Mouse (Mus musculus): ENCODE data around the gene Pon1. TPM values are rescaled to one million over a fixed set of nuclear protein-coding genes. Genes with fewer than 3 reads are reported as not detected.

Pon1 gene
- polyA plus RNA-seq, 1 experiment from 2014 or later = 0.14 TPM

- no peak overlapping the region for H3K27ac ChIP-seq (ENCODE audit: low read length)
- H3K4me2 ChIP-seq (ENCODE audit: low read length) = no peak overlapping the region
- H3K4me3 ChIP-seq (ENCODE audit: low read depth, low read length) = no peak overlapping the region
- no peak overlapping the region for H3K9ac ChIP-seq (ENCODE audit: low read depth, low read length)
- no peaks in the 10 kb centered on the region for H3K27me3 ChIP-seq (ENCODE audit: control insufficient read depth, insufficient read depth, low read depth, low read length)
- peak; percentile 70 for ATAC-seq
- no peaks in the 10 kb centered on the region for H3K36me3 ChIP-seq (ENCODE audit: control insufficient read depth, insufficient read depth, low read length)
- H3K4me1 ChIP-seq (ENCODE audit: control insufficient read depth, insufficient read depth, low read length) = no peaks in the 10 kb centered on the region; the same call in 1 of the 2 replicates
- H3K9me3 ChIP-seq (replicated peaks; ENCODE audit: control insufficient read depth, low read length, poor library complexity, severe bottlenecking) = no peaks in the 10 kb centered on the region
- WGBS = 64% methylated on average over 14 of the region's 14 CpGs
Measured at GRCm38 (mm10) chr6:5129364-5130093, 64.2 kb downstream of the Pon1 start.

DNA sequence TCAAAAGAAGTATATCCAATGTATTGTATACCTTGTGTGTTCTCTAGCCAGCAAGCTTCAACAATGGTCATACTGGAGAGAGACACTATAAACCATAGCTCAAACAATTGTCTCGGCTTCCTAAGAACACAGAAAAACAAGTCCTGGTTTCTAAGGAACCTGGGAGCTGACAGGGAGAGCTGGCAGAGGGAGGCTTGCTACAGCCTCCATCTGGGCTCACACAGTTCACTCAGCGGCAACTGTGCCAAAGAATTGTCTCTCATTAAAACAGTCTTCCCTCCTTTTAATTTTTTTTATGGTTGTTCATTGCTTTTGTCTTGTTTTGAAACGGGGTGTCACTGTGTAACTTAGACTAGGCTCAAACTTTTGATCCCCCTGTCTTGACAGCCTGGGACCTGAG lies 73.5 kb downstream of the Pon1 start:
- Histone ChIP-seq H3K9ac (ENCODE audit: low read depth, low read length) (no peak overlapping the region), H3K36me3 (ENCODE audit: control insufficient read depth, insufficient read depth, low read length) (no peaks in the 10 kb centered on the region; the same call in 1 of the 2 replicates), H3K4me1 (ENCODE audit: control insufficient read depth, insufficient read depth, low read length) (no peaks in the 10 kb centered on the region), H3K27me3 (ENCODE audit: control insufficient read depth, insufficient read depth, low read depth, low read length) (no peaks in the 10 kb centered on the region), H3K27ac (ENCODE audit: low read length) (no peak overlapping the region), H3K4me2 (ENCODE audit: low read length) (no peak overlapping the region), H3K9me3 (replicated peaks; ENCODE audit: control insufficient read depth, low read length, poor library complexity, severe bottlenecking) (no peaks in the 10 kb centered on the region), H3K4me3 (ENCODE audit: low read depth, low read length) (no peak overlapping the region)
- 46% methylated on average over 3 of the region's 3 CpGs for WGBS
- ATAC-seq = no peak

DNA sequence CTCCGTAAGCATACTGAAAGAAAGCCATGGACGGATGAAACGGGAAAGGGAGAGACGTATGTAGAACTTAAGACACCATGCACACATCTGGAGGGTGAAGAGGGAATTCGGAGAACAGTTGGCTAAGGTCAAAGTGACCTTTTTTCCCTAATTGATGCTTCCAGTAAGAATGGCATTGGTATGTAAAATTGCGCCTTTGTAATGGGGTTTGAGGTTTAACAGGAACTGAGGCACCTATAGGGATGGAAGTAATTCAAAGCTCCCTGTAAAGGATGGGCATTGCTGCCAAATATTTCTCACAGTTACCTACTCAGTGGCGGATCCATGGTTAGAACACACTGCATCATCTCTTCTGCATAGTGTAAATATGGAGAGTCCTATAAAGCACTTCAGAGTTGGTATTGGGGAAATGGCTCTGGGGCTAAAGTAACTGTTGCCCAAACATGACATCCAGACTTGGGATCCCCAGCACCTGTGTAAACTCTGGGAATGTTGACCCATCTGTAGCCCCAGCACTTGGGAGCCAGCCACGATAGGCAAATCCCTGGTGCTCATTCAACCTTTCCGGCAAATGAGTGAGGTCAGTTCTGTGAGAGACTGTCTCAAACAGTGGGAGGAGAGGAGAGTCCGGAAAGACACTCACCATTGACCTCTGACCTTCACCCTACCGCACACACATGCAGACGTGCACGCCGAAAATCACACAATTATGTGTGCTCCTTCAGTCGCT lies 74.4 kb downstream of the Pon1 start:
- 86% methylated on average over 15 of the region's 15 CpGs for WGBS
- Histone ChIP-seq H3K4me3 (ENCODE audit: low read depth, low read length) (no peak overlapping the region), H3K27ac (ENCODE audit: low read length) (no peak overlapping the region), H3K9ac (ENCODE audit: low read depth, low read length) (no peak overlapping the region), H3K9me3 (replicated peaks; ENCODE audit: control insufficient read depth, low read length, poor library complexity, severe bottlenecking) (no peaks in the 10 kb centered on the region), H3K36me3 (ENCODE audit: control insufficient read depth, insufficient read depth, low read length) (no peaks in the 10 kb centered on the region; the same call in 1 of the 2 replicates), H3K4me2 (ENCODE audit: low read length) (no peak overlapping the region), H3K4me1 (ENCODE audit: control insufficient read depth, insufficient read depth, low read length) (no peaks in the 10 kb centered on the region), H3K27me3 (ENCODE audit: control insufficient read depth, insufficient read depth, low read depth, low read length) (no peaks in the 10 kb centered on the region)
- no peak for ATAC-seq

Other genes with a start within 250 kb of the Pon1 start
- gene Pon3, start 62.3 kb upstream of the Pon1 start, polyA plus RNA-seq (2015; fragmentation: Nextera tagmentation; extraction: Ambion mirVana) = 3.6 and 4.0 TPM in 2 replicates
- gene Pon2, start 104.5 kb upstream of the Pon1 start, polyA plus RNA-seq (2015; fragmentation: Nextera tagmentation; extraction: Ambion mirVana) = 25.7 and 27.7 TPM in 2 replicates
- gene Asb4, start 189.4 kb upstream of the Pon1 start, polyA plus RNA-seq (2015; fragmentation: Nextera tagmentation; extraction: Ambion mirVana) = 17.9 and 20.6 TPM in 2 replicates

Data from midbrain, embryonic 16.5 days (tissue).